Mouse (Mus musculus) kidney, embryonic 14.5 days (tissue): ENCODE data around the gene Hnrnpr. TPM values are rescaled to one million over a fixed set of nuclear protein-coding genes. Genes with fewer than 3 reads are reported as not detected.

Source experiments
- ATAC-seq: fragments of 200-750 bp; cut with Nextera tagmentation; 2 replicates; pipeline ENCODE4 v1.8.0; 2017; ENCODE audit warnings: moderate number of reproducible peaks, mild to moderate bottlenecking, moderate TSS enrichment, moderate library complexity; ENCODE audit not compliant: low FRiP score, low TSS enrichment
- H3K27ac ChIP-seq: fragments of 300-500 bp; sonication (generic); 2 replicates; pipeline ENCODE4 v1.5.1; 2014; ENCODE audit warnings: low read depth, mild to moderate bottlenecking, low read length, moderate library complexity, mixed read lengths
- H3K27me3 ChIP-seq: fragments of 300-500 bp; sonication (generic); 2 replicates; pipeline ENCODE4 v1.6.1; 2014; ENCODE audit warnings: mild to moderate bottlenecking, low read length; ENCODE audit not compliant: control insufficient read depth, insufficient read depth
- H3K36me3 ChIP-seq: fragments of 300-500 bp; sonication (generic); 2 replicates; pipeline ENCODE4 v1.6.1; 2014; ENCODE audit warnings: low read length, mixed read lengths; ENCODE audit not compliant: control insufficient read depth, insufficient read depth
- H3K4me1 ChIP-seq: fragments of 300-500 bp; sonication (generic); 2 replicates; pipeline ENCODE4 v1.6.1; 2014; ENCODE audit warnings: low read length, mixed read lengths; ENCODE audit not compliant: control insufficient read depth, insufficient read depth
- H3K4me2 ChIP-seq: fragments of 300-500 bp; sonication (generic); replicated peaks from 2 replicates; pipeline ENCODE4 v1.6.1; 2014; ENCODE audit warnings: low read depth, mild to moderate bottlenecking, low read length
- H3K4me3 ChIP-seq: fragments of 300-500 bp; sonication (generic); 2 replicates; pipeline ENCODE4 v1.5.1; 2014; ENCODE audit warnings: mild to moderate bottlenecking, low read length
- H3K9ac ChIP-seq: fragments of 300-500 bp; sonication (generic); 2 replicates; pipeline ENCODE4 v1.6.1; 2014; ENCODE audit warnings: low read depth, mild to moderate bottlenecking, low read length, moderate library complexity
- H3K9me3 ChIP-seq: fragments of 300-500 bp; sonication (generic); 2 replicates; pipeline ENCODE4 v1.6.1; 2016; ENCODE audit warnings: low read length; ENCODE audit not compliant: control insufficient read depth
- WGBS: fragments of 180-500 bp; shearing (Covaris S2); extraction: QIAGEN DNeasy Blood & Tissue Kit; methylation state at CpG from one replicate; pipeline ENCODE4 v1.1.7; 2014; 5-methylcytosine and 5-hydroxymethylcytosine counted together
- polyA plus RNA-seq: library from polyadenylated mRNA; unstranded; fragments of >200 nt; fragmentation: Nextera tagmentation; extraction: Ambion mirVana; gene quantifications from 2 replicates; pipeline ENCODE4 v1.2.1, GENCODE M21; 2014

Gene Hnrnpr
- polyA plus RNA-seq, 1 experiment from 2014 or later, result 180 TPM

GRCm38 (mm10) chr4:136290781-136291595, 19.8 kb upstream of the Hnrnpr start:
- no peak overlapping the region for H3K27ac ChIP-seq
- H3K36me3 ChIP-seq, result peaks cover 73% of the 10 kb centered on the region
- peaks cover 7% of the 10 kb centered on the region for H3K4me1 ChIP-seq
- ATAC-seq, result no peak
- H3K27me3 ChIP-seq, result no peaks in the 10 kb centered on the region; the same call in 1 of the 2 replicates
- H3K4me3 ChIP-seq, result no peak overlapping the region
- peaks cover 3% of the 10 kb centered on the region; the same call in 1 of the 2 replicates for H3K9me3 ChIP-seq
- 63% methylated on average over 39 of the region's 39 CpGs for WGBS
- no peak overlapping the region for H3K9ac ChIP-seq
- no peak overlapping the region for H3K4me2 ChIP-seq

GRCm38 (mm10) chr4:136291692-136292091, 19.1 kb upstream of the Hnrnpr start:
- no peak for ATAC-seq
- Histone ChIP-seq H3K27ac (no peak overlapping the region), H3K4me2 (no peak overlapping the region), H3K9me3 (peaks cover 3% of the 10 kb centered on the region; the same call in 1 of the 2 replicates), H3K36me3 (peaks cover 73% of the 10 kb centered on the region), H3K9ac (no peak overlapping the region), H3K4me3 (no peak overlapping the region), H3K4me1 (peaks cover 4% of the 10 kb centered on the region), H3K27me3 (no peaks in the 10 kb centered on the region; the same call in 1 of the 2 replicates)
- whole genome bisulfite sequencing, result 92% methylated on average over 6 of the region's 6 CpGs

- Histone ChIP-seq H3K4me2 (no peak overlapping the region), H3K9me3 (no peaks in the 10 kb centered on the region), H3K27me3 (no peaks in the 10 kb centered on the region), H3K27ac (no peak overlapping the region), H3K36me3 (peaks cover 38% of the 10 kb centered on the region), H3K9ac (no peak overlapping the region), H3K4me3 (no peak overlapping the region), H3K4me1 (no peaks in the 10 kb centered on the region)
- ATAC-seq, result no peak
- WGBS, result 42% methylated on average over 7 of the region's 7 CpGs
Observed at GRCm38 (mm10) chr4:136295941-136296340, 14.8 kb upstream of the Hnrnpr start.

GRCm38 (mm10) chr4:136302462-136302861, 8.3 kb upstream of the Hnrnpr start:
- Histone ChIP-seq H3K9ac (no peak overlapping the region), H3K36me3 (no peaks in the 10 kb centered on the region), H3K27ac (no peak overlapping the region), H3K27me3 (no peaks in the 10 kb centered on the region), H3K4me1 (no peaks in the 10 kb centered on the region), H3K9me3 (no peaks in the 10 kb centered on the region), H3K4me2 (no peak overlapping the region), H3K4me3 (no peak overlapping the region)
- ATAC-seq, result no peak
- 68% methylated on average over 4 of the region's 4 CpGs for WGBS

GRCm38 (mm10) chr4:136304181-136304580, 6.6 kb upstream of the Hnrnpr start:
- no peaks in the 10 kb centered on the region for H3K27me3 ChIP-seq
- no peak overlapping the region for H3K4me3 ChIP-seq
- no peaks in the 10 kb centered on the region for H3K36me3 ChIP-seq
- WGBS, result 55% methylated on average over 2 of the region's 2 CpGs
- H3K9me3 ChIP-seq, result no peaks in the 10 kb centered on the region
- no peak overlapping the region for H3K27ac ChIP-seq
- H3K4me2 ChIP-seq, result no peak overlapping the region
- H3K9ac ChIP-seq, result no peak overlapping the region
- H3K4me1 ChIP-seq, result no peaks in the 10 kb centered on the region
- no peak for ATAC-seq

GRCm38 (mm10) chr4:136308355-136308754, 2.4 kb upstream of the Hnrnpr start:
- no peak overlapping the region for H3K4me3 ChIP-seq
- no peak for ATAC-seq
- WGBS, result 48% methylated on average over 2 of the region's 2 CpGs
- H3K9ac ChIP-seq, result no peak overlapping the region
- H3K27me3 ChIP-seq, result no peaks in the 10 kb centered on the region
- no peak overlapping the region for H3K27ac ChIP-seq
- H3K36me3 ChIP-seq, result no peaks in the 10 kb centered on the region
- peaks cover 6% of the 10 kb centered on the region for H3K4me1 ChIP-seq
- no peak overlapping the region for H3K4me2 ChIP-seq
- H3K9me3 ChIP-seq, result no peaks in the 10 kb centered on the region

GRCm38 (mm10) chr4:136309780-136310179, 962 bp upstream of the Hnrnpr start:
- Histone ChIP-seq H3K27me3 (no peaks in the 10 kb centered on the region), H3K4me3 (peak overlapping the region; percentile 100), H3K4me2 (peak overlapping the region; percentile 89), H3K9ac (peak overlapping the region; percentile 100; the same call in 1 of the 2 replicates), H3K27ac (peak overlapping the region; percentile 91), H3K36me3 (peaks cover 3% of the 10 kb centered on the region; the same call in 1 of the 2 replicates), H3K9me3 (no peaks in the 10 kb centered on the region), H3K4me1 (peaks cover 19% of the 10 kb centered on the region)
- no peak for ATAC-seq
- 3% methylated on average over 11 of the region's 11 CpGs for WGBS

GRCm38 (mm10) chr4:136311042-136311999, 579 bp downstream of the Hnrnpr start:
- peak; percentile 32 for ATAC-seq
- WGBS, result under 1% methylated on average over 74 of the region's 81 CpGs
- Histone ChIP-seq H3K36me3 (peaks cover 5% of the 10 kb centered on the region), H3K4me2 (peak overlapping the region; percentile 54), H3K4me3 (peak overlapping the region; percentile 100), H3K4me1 (peaks cover 23% of the 10 kb centered on the region), H3K9ac (peak overlapping the region; percentile 100), H3K9me3 (no peaks in the 10 kb centered on the region), H3K27me3 (no peaks in the 10 kb centered on the region), H3K27ac (peak overlapping the region; percentile 99)
